Mouse (Mus musculus): Measurements from ENCODE around the gene Scube2. TPM values are rescaled to one million over a fixed set of nuclear protein-coding genes. Genes with fewer than 3 reads are reported as not detected.
A peak's percentile ranks its signal among the peaks of the same experiment; 100 is the strongest.

The Scube2 gene
- polyA plus RNA-seq, 1 experiment: not detected

DNA sequence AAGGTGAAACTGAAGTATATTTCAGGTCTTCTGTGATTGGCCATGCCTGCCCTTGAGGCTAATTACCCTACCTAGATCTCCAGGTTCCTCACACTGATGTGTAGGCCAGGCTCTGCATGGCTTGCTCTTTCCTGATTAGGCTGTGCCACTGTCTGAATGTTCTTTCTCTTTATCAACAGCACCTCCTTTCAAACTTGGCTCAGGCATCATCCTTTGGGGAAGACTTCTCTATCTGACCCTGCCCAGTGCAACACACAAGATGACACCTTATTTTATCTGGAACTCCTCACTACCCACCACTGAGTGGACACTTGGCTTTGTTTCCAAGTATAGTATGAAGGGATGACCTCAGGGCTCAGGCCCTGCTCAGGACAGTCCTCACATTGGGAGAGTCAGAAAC is 47.5 kb downstream of the Scube2 start:
- H3K4me3 ChIP-seq (ENCODE audit: insufficient read depth, low read depth, low read length): no peak overlapping the region
- peaks cover 5% of the 10 kb centered on the region; the same call in 1 of the 2 replicates for H3K4me1 ChIP-seq (ENCODE audit: control insufficient read depth, insufficient read depth, low read length)
- TF ChIP-seq POLR2A (IDR thresholded peaks at IDR 0.05; ENCODE audit: insufficient read depth, low read depth, low read length): no peak
- TF ChIP-seq CTCF (IDR thresholded peaks at IDR 0.05; ENCODE audit: insufficient read depth, low read depth, low read length): no peak
- no peak overlapping the region for H3K27ac ChIP-seq (ENCODE audit: insufficient read depth, low read depth, low read length)

DNA sequence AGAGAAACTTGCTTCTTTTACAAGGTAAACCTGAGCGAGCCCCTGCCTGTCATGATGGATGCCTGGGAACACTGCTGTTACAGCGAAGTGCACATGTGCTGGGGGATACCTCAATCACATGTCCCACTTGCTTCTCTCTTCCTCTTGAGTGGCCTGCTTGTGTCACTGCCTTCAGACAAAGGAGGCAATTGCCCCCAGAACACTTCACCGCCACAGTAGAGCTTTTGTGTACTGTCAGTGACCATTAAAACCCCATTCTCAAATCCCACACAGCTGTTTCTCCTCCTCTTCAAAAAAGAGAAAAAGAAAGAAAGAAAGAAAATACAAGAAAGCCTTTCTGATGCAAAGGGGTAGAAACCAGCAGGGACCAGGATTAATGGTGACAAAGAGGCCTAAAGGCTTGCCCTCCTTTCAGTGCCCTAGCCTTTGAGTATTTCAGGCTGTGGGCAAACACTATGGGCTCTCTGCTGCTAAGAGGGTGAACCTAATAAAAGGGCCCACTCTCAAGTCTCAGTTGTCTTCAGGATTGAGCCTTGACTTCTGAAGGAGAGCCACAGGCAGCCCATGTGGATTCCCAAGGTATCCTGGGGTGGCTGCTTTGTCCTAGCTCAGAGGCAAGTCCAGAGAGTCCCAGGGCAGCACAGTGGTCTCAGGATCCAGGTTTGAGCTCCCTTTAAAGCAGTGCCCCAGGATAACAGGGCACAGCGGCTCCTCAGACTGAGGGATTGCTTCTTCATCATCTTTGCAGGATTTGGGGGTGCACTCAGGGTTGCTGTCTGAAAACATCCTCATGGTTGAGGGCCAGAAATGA is 51.9 kb downstream of the Scube2 start:
- WGBS: 71% methylated on average over 4 of the region's 4 CpGs
- Histone ChIP-seq H3K4me1 (ENCODE audit: control insufficient read depth, insufficient read depth, low read length) (peaks cover 5% of the 10 kb centered on the region; the same call in 1 of the 2 replicates), H3K4me3 (ENCODE audit: insufficient read depth, low read depth, low read length) (no peak overlapping the region), H3K27ac (ENCODE audit: insufficient read depth, low read depth, low read length) (no peak overlapping the region)
- no peak for TF ChIP-seq POLR2A (IDR thresholded peaks at IDR 0.05; ENCODE audit: insufficient read depth, low read depth, low read length)
- TF ChIP-seq CTCF (IDR thresholded peaks at IDR 0.05; ENCODE audit: insufficient read depth, low read depth, low read length): no peak

DNA sequence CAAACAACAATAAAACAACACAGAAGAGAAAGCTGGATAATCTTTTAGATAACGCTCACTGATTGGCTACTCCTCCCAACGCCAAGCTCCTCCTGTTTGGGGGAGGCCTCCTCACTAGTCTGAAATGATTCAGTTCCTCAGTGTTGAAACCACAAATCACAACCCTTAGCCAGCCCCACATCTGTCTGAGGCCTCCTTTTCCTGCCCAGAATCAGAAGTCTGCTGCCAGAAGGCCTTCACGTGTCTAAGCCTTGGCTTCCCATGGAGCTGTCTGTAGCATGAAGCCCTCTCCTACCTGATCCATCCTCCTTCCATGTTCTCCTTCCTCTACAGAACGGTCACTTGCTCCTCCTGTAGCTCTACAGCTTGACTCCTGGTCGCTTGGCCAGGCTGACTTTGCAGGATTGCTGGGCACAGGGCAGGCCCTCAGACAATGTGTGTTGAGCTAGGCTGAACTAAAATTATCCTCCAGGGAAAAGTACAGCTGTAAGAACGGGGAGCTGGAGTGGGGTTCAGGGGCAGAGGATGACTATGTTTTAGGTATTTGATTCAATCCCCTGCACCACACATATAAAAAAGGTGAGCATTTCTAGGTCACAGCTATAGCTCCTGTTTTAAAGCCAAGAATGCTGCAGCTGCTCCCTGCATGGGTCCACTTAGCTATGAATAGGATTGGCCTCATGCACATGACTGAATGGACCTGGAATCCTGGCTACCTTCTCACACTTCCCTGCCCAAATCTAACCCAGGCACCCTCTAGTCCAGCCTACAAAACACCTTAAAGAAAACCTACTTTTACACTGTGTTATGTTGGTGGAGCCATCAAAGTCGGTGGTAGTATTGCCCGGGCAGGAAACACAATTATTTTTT is 57.6 kb downstream of the Scube2 start:
- Histone ChIP-seq H3K27ac (ENCODE audit: insufficient read depth, low read depth, low read length) (no peak overlapping the region), H3K4me3 (ENCODE audit: insufficient read depth, low read depth, low read length) (no peak overlapping the region), H3K4me1 (ENCODE audit: control insufficient read depth, insufficient read depth, low read length) (peaks cover 6% of the 10 kb centered on the region)
- WGBS: 79% methylated on average over 8 of the region's 8 CpGs
- no peak for TF ChIP-seq CTCF (IDR thresholded peaks at IDR 0.05; ENCODE audit: insufficient read depth, low read depth, low read length)
- no peak for TF ChIP-seq POLR2A (IDR thresholded peaks at IDR 0.05; ENCODE audit: insufficient read depth, low read depth, low read length)

DNA sequence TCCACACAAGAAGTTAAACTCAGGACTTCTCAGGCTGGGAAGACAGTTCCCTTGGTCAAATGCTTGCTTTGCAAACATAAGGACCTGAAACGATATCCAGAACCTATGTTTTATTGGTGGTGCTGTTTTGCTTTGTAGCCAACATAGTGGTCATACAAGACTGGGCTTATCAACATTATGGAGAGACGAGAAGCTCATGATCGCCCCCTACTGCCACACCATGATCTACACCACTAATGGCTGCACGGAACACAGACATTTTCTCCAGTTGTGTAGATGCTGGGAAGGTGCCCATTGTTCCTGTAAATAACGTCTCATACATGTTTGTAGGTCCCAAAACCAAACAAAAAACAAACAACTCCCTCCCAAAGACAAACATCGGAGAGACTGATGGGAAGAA is 60.6 kb downstream of the Scube2 start:
- Histone ChIP-seq H3K4me3 (ENCODE audit: insufficient read depth, low read depth, low read length) (no peak overlapping the region), H3K27ac (ENCODE audit: insufficient read depth, low read depth, low read length) (no peak overlapping the region), H3K4me1 (ENCODE audit: control insufficient read depth, insufficient read depth, low read length) (peaks cover 10% of the 10 kb centered on the region)
- no peak for TF ChIP-seq POLR2A (IDR thresholded peaks at IDR 0.05; ENCODE audit: insufficient read depth, low read depth, low read length)
- TF ChIP-seq CTCF (IDR thresholded peaks at IDR 0.05; ENCODE audit: insufficient read depth, low read depth, low read length): no peak
- WGBS: 68% methylated on average over 6 of the region's 6 CpGs

DNA sequence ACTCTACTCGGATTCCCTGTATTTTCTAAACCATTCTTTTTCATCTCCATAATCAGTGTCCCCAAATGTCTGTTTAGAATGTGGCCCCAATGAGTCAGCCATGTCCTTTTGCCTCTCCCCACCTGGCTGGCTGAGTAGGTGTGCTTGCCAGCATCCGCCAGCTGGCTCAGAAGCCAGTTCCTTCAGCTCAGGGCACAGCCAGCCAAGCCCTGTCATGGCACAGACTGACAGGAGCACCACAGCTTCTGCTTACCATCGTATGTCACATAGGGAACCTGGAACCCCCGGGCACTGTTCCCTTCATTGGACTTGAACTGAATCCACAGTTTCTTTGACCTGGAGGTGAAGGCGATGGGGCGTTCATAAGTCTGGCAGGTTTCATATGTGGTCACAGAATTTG is 61.1 kb downstream of the Scube2 start:
- no peak overlapping the region for H3K4me3 ChIP-seq (ENCODE audit: insufficient read depth, low read depth, low read length)
- H3K27ac ChIP-seq (ENCODE audit: insufficient read depth, low read depth, low read length): peak overlapping the region; percentile 12; the same call in 1 of the 2 replicates
- 92% methylated on average over 6 of the region's 6 CpGs for WGBS
- peaks cover 10% of the 10 kb centered on the region for H3K4me1 ChIP-seq (ENCODE audit: control insufficient read depth, insufficient read depth, low read length)
- TF ChIP-seq CTCF (IDR thresholded peaks at IDR 0.05; ENCODE audit: insufficient read depth, low read depth, low read length) (no peak), POLR2A (IDR thresholded peaks at IDR 0.05; ENCODE audit: insufficient read depth, low read depth, low read length) (no peak)

DNA sequence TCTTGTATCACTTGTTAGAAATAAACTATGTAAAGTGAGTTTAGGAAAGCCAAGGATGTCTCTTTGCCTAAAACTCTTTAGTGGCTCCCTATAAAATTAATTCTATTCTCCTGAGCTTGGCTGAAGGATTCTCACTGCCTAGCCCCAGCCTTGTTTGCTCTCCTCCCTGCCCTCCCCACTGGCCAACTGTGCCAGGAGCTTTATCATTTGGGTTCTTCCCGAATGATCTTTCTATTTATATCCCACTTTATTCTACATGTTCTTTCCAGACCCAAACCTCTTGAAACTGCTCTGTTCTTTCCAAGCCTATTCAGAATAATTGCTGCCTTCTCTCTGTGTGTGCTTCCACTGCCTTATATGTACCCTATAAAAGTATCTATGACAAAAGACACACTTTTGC is 62.0 kb downstream of the Scube2 start:
- Histone ChIP-seq H3K27ac (ENCODE audit: insufficient read depth, low read depth, low read length) (no peak overlapping the region), H3K4me3 (ENCODE audit: insufficient read depth, low read depth, low read length) (no peak overlapping the region), H3K4me1 (ENCODE audit: control insufficient read depth, insufficient read depth, low read length) (peaks cover 16% of the 10 kb centered on the region)
- no peak for TF ChIP-seq CTCF (IDR thresholded peaks at IDR 0.05; ENCODE audit: insufficient read depth, low read depth, low read length)
- TF ChIP-seq POLR2A (IDR thresholded peaks at IDR 0.05; ENCODE audit: insufficient read depth, low read depth, low read length): no peak
- WGBS: 21% methylated on average over 1 of the region's 1 CpGs

DNA sequence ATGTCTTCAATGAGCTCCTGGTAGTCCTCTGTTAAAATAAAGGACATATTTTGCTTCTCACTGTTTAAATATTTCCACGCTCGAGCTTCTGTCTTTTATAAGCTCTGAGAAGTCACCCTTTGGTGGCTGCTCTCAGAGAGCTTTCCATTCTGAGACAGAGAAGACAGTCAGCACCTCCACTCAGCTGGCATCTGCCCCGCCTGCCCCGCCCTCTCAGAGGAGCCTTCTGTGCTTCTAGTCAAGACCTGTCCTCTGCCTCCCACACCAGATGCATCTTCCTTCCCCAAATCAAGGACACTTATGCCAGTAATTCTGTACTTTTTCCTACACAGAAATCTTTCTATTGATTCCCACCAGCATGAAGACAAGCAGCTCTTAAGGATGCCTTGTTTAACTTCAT is 64.9 kb downstream of the Scube2 start:
- Histone ChIP-seq H3K4me1 (ENCODE audit: control insufficient read depth, insufficient read depth, low read length) (peaks cover 19% of the 10 kb centered on the region), H3K27ac (ENCODE audit: insufficient read depth, low read depth, low read length) (peak overlapping the region; percentile 82), H3K4me3 (ENCODE audit: insufficient read depth, low read depth, low read length) (no peak overlapping the region)
- WGBS: 61% methylated on average over 4 of the region's 4 CpGs
- TF ChIP-seq CTCF (IDR thresholded peaks at IDR 0.05; ENCODE audit: insufficient read depth, low read depth, low read length) (no peak), POLR2A (IDR thresholded peaks at IDR 0.05; ENCODE audit: insufficient read depth, low read depth, low read length) (no peak)

DNA sequence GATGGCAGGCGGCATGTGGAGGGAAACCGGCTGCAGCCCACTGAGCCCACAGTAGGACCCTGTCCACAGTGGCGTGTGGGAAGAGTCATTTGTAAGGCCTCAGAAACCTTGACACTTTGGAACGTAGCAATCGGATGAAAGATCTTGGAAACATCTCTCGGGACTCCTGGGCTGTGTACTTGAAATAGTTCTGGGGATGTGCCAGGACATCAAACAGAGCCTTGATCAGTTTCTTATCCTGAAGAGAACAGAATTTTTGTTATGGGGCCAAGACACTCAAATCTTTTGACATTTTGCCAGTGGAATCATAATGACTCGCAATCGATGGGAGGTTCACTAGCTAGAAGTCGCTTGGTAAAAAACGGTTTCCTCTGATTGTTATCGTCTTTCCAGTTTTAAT is 66.3 kb downstream of the Scube2 start:
- Histone ChIP-seq H3K4me3 (ENCODE audit: insufficient read depth, low read depth, low read length) (no peak overlapping the region), H3K4me1 (ENCODE audit: control insufficient read depth, insufficient read depth, low read length) (peaks cover 27% of the 10 kb centered on the region), H3K27ac (ENCODE audit: insufficient read depth, low read depth, low read length) (no peak overlapping the region)
- WGBS: 64% methylated on average over 11 of the region's 11 CpGs
- TF ChIP-seq POLR2A (IDR thresholded peaks at IDR 0.05; ENCODE audit: insufficient read depth, low read depth, low read length) (no peak), CTCF (IDR thresholded peaks at IDR 0.05; ENCODE audit: insufficient read depth, low read depth, low read length) (no peak)

DNA sequence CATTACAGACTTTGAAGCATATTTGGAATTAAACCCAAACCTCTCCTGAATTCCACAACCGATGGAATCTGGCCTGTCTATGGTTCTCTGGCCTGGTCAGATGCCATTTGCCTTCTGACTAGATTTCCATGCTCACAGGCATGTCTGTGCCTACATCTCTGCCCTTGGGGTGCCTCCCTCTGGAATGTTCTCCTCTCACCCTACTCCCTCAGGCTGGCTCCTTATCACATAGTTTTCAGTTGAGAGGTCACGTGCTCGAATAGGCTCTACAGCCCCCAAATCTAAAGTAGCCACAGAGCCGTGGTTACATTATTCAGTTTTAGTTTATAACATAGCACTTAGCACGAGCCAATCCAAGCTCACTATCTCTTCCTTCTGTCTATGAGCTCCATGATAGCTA is 69.9 kb downstream of the Scube2 start:
- H3K4me3 ChIP-seq (ENCODE audit: insufficient read depth, low read depth, low read length): no peak overlapping the region
- WGBS: 72% methylated on average over 5 of the region's 5 CpGs
- no peak for TF ChIP-seq POLR2A (IDR thresholded peaks at IDR 0.05; ENCODE audit: insufficient read depth, low read depth, low read length)
- no peak for TF ChIP-seq CTCF (IDR thresholded peaks at IDR 0.05; ENCODE audit: insufficient read depth, low read depth, low read length)
- H3K27ac ChIP-seq (ENCODE audit: insufficient read depth, low read depth, low read length): peak overlapping the region; percentile 62
- peaks cover 20% of the 10 kb centered on the region for H3K4me1 ChIP-seq (ENCODE audit: control insufficient read depth, insufficient read depth, low read length)

Measured in olfactory bulb, adult 2 months (tissue).